Mouse (Mus musculus): ENCODE measurements at regions not wholly inside any gene's neighbourhood (a gene's known extent, or its start where the extent isn't known, plus 50 kb on each side); places are given as distances from the start of the nearest gene placed in this dataset.

GRCm38 (mm10) chr11:34941486-34942456, 108.3 kb upstream of the Spdl1 start:
- H3K9ac ChIP-seq (ENCODE audit: low read depth, low read length, severe bottlenecking): no peak overlapping the region
- H3K36me3 ChIP-seq (ENCODE audit: control insufficient read depth, insufficient read depth, low read length): no peaks in the 10 kb centered on the region
- H3K27me3 ChIP-seq (ENCODE audit: control insufficient read depth, insufficient read depth, low read length): no peaks in the 10 kb centered on the region
- no peak overlapping the region for H3K4me3 ChIP-seq (replicated peaks; ENCODE audit: low read length)
- no peak for TF ChIP-seq POLR2A (IDR thresholded peaks at IDR 0.05; ENCODE audit: borderline replicate concordance, extremely low read depth, insufficient read depth, insufficient read length)
- H3K9me3 ChIP-seq (ENCODE audit: control insufficient read depth, low read length): no peaks in the 10 kb centered on the region
- H3K4me1 ChIP-seq (ENCODE audit: control insufficient read depth, insufficient read depth, low read length): no peaks in the 10 kb centered on the region
- no peak for DNase-seq (ENCODE audit: low spot score)
- H3K4me2 ChIP-seq (replicated peaks; ENCODE audit: low read depth, low read length, severe bottlenecking): no peak overlapping the region
- H3K27ac ChIP-seq (replicated peaks; ENCODE audit: low read depth, low read length): no peak overlapping the region
- ATAC-seq (ENCODE audit: low FRiP score, low read depth): no peak
- WGBS: 89% methylated on average over 4 of the region's 4 CpGs

GRCm38 (mm10) chr11:34940151-34940550, 106.7 kb upstream of the Spdl1 start:
- no peak for ATAC-seq (ENCODE audit: low FRiP score, low read depth)
- Histone ChIP-seq H3K4me3 (replicated peaks; ENCODE audit: low read length) (no peak overlapping the region), H3K27ac (replicated peaks; ENCODE audit: low read depth, low read length) (no peak overlapping the region), H3K9ac (ENCODE audit: low read depth, low read length, severe bottlenecking) (no peak overlapping the region), H3K9me3 (ENCODE audit: control insufficient read depth, low read length) (no peaks in the 10 kb centered on the region), H3K36me3 (ENCODE audit: control insufficient read depth, insufficient read depth, low read length) (no peaks in the 10 kb centered on the region), H3K4me1 (ENCODE audit: control insufficient read depth, insufficient read depth, low read length) (no peaks in the 10 kb centered on the region), H3K27me3 (ENCODE audit: control insufficient read depth, insufficient read depth, low read length) (no peaks in the 10 kb centered on the region), H3K4me2 (replicated peaks; ENCODE audit: low read depth, low read length, severe bottlenecking) (no peak overlapping the region)
- no peak for DNase-seq (ENCODE audit: low spot score)
- WGBS: 73% methylated on average over 8 of the region's 8 CpGs
- no peak for TF ChIP-seq POLR2A (IDR thresholded peaks at IDR 0.05; ENCODE audit: borderline replicate concordance, extremely low read depth, insufficient read depth, insufficient read length)

DNA sequence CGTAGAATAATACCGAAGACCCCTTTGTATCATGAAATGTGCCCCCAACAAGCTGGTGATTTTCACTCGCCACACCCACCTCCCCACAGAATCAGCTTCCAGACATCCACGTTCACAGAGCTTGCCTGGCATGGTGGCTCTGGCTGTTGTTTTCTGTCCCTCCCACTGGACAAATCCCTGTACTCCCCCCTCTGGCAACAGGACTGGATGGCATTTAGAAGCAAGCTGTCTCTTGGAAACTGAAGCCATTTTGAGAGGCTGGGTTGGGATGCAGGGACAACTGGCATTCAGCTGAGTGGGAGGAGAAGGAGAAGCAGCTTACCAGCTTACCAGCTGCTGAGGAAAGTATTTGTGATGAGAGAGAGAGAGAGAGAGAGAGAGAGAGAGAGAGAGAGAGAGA, 105.6 kb upstream of the Spdl1 start:
- H3K4me3 ChIP-seq (replicated peaks; ENCODE audit: low read length): no peak overlapping the region
- no peak for DNase-seq (ENCODE audit: low spot score)
- no peak for ATAC-seq (ENCODE audit: low FRiP score, low read depth)

DNA sequence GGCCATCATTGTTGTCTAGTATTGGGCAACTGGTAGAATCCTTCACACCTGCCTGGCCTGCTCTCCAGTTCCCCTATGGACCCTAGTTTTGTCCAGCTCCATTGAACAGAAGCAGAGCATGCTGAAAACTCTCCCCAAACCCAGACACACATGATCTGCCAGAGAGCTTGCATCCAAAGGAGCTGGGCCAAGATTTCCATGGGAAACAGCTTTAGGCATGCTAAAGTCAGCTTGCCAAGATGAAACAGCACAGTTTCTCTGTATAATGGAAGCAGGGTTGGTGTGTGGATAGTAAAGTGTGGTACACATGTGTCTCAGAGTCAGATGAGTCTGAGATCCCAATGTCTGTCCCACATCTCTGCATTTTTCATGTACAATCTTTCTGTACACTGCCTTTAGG, 98.8 kb upstream of the Spdl1 start:
- Histone ChIP-seq H3K9ac (ENCODE audit: low read depth, low read length, severe bottlenecking) (no peak overlapping the region), H3K4me2 (replicated peaks; ENCODE audit: low read depth, low read length, severe bottlenecking) (no peak overlapping the region), H3K36me3 (ENCODE audit: control insufficient read depth, insufficient read depth, low read length) (no peaks in the 10 kb centered on the region), H3K9me3 (ENCODE audit: control insufficient read depth, low read length) (no peaks in the 10 kb centered on the region), H3K4me1 (ENCODE audit: control insufficient read depth, insufficient read depth, low read length) (no peaks in the 10 kb centered on the region), H3K27ac (replicated peaks; ENCODE audit: low read depth, low read length) (no peak overlapping the region), H3K27me3 (ENCODE audit: control insufficient read depth, insufficient read depth, low read length) (no peaks in the 10 kb centered on the region), H3K4me3 (replicated peaks; ENCODE audit: low read length) (no peak overlapping the region)
- no peak for TF ChIP-seq POLR2A (IDR thresholded peaks at IDR 0.05; ENCODE audit: borderline replicate concordance, extremely low read depth, insufficient read depth, insufficient read length)
- no peak for DNase-seq (ENCODE audit: low spot score)
- no peak for ATAC-seq (ENCODE audit: low FRiP score, low read depth)

More for the DNA sequence above, 105.6 kb upstream of the Spdl1 start:
- H3K4me2 ChIP-seq (replicated peaks; ENCODE audit: low read depth, low read length, severe bottlenecking): no peak overlapping the region
- no peaks in the 10 kb centered on the region for H3K4me1 ChIP-seq (ENCODE audit: control insufficient read depth, insufficient read depth, low read length)
- H3K9ac ChIP-seq (ENCODE audit: low read depth, low read length, severe bottlenecking): no peak overlapping the region
- no peaks in the 10 kb centered on the region for H3K36me3 ChIP-seq (ENCODE audit: control insufficient read depth, insufficient read depth, low read length)
- H3K27ac ChIP-seq (replicated peaks; ENCODE audit: low read depth, low read length): no peak overlapping the region
- 74% methylated on average over 4 of the region's 4 CpGs for WGBS
- H3K9me3 ChIP-seq (ENCODE audit: control insufficient read depth, low read length): no peaks in the 10 kb centered on the region
- TF ChIP-seq POLR2A (IDR thresholded peaks at IDR 0.05; ENCODE audit: borderline replicate concordance, extremely low read depth, insufficient read depth, insufficient read length): no peak
- H3K27me3 ChIP-seq (ENCODE audit: control insufficient read depth, insufficient read depth, low read length): no peaks in the 10 kb centered on the region

GRCm38 (mm10) chr11:34917175-34917574, 83.7 kb upstream of the Spdl1 start:
- ATAC-seq (ENCODE audit: low FRiP score, low read depth): no peak
- H3K4me3 ChIP-seq (replicated peaks; ENCODE audit: low read length): no peak overlapping the region
- H3K36me3 ChIP-seq (ENCODE audit: control insufficient read depth, insufficient read depth, low read length): no peaks in the 10 kb centered on the region
- no peak overlapping the region for H3K9ac ChIP-seq (ENCODE audit: low read depth, low read length, severe bottlenecking)
- WGBS: 56% methylated on average over 1 of the region's 1 CpGs
- H3K4me2 ChIP-seq (replicated peaks; ENCODE audit: low read depth, low read length, severe bottlenecking): no peak overlapping the region
- H3K27me3 ChIP-seq (ENCODE audit: control insufficient read depth, insufficient read depth, low read length): no peaks in the 10 kb centered on the region
- H3K27ac ChIP-seq (replicated peaks; ENCODE audit: low read depth, low read length): no peak overlapping the region
- TF ChIP-seq POLR2A (IDR thresholded peaks at IDR 0.05; ENCODE audit: borderline replicate concordance, extremely low read depth, insufficient read depth, insufficient read length): no peak
- H3K4me1 ChIP-seq (ENCODE audit: control insufficient read depth, insufficient read depth, low read length): no peaks in the 10 kb centered on the region
- DNase-seq (ENCODE audit: low spot score): no peak
- no peaks in the 10 kb centered on the region for H3K9me3 ChIP-seq (ENCODE audit: control insufficient read depth, low read length)

Data from limb, embryonic 14.5 days (tissue).